Mouse (Mus musculus) midbrain, embryonic 16.5 days (tissue): ENCODE data around the gene Hist1h4a. TPM values are rescaled to one million over a fixed set of nuclear protein-coding genes. Genes with fewer than 3 reads are reported as not detected.

Source experiments
- ATAC-seq: fragments of 200-750 bp; cut with Nextera tagmentation; 2 replicates; pipeline ENCODE4 v1.8.0; 2017; ENCODE audit warnings: moderate TSS enrichment
- H3K27ac ChIP-seq: fragments of 300-500 bp; sonication (generic); 2 replicates; pipeline ENCODE4 v1.5.1; 2014; ENCODE audit warnings: mild to moderate bottlenecking, low read length, mixed read lengths
- H3K27me3 ChIP-seq: fragments of 300-500 bp; sonication (generic); 2 replicates; pipeline ENCODE4 v1.6.1; 2014; ENCODE audit warnings: low read depth, low read length, mixed read lengths; ENCODE audit not compliant: control insufficient read depth, insufficient read depth
- H3K36me3 ChIP-seq: fragments of 300-500 bp; sonication (generic); 2 replicates; pipeline ENCODE4 v1.6.1; 2014; ENCODE audit warnings: mild to moderate bottlenecking, low read length, moderate library complexity, mixed read lengths; ENCODE audit not compliant: control insufficient read depth, insufficient read depth
- H3K4me1 ChIP-seq: fragments of 300-500 bp; sonication (generic); 2 replicates; pipeline ENCODE4 v1.6.1; 2014; ENCODE audit warnings: mild to moderate bottlenecking, low read length, mixed read lengths; ENCODE audit not compliant: control insufficient read depth, insufficient read depth
- H3K4me2 ChIP-seq: fragments of 300-500 bp; sonication (generic); 2 replicates; pipeline ENCODE4 v1.6.1; 2014; ENCODE audit warnings: mild to moderate bottlenecking, low read length, mixed read lengths
- H3K4me3 ChIP-seq: fragments of 300-500 bp; sonication (generic); 2 replicates; pipeline ENCODE4 v1.5.1; 2014; ENCODE audit warnings: low read depth, mild to moderate bottlenecking, low read length, moderate library complexity, mixed read lengths
- H3K9ac ChIP-seq: fragments of 300-500 bp; sonication (generic); 2 replicates; pipeline ENCODE4 v1.6.1; 2014; ENCODE audit warnings: low read depth, low read length, mixed read lengths
- H3K9me3 ChIP-seq: fragments of 300-500 bp; sonication (generic); replicated peaks from 2 replicates; pipeline ENCODE4 v1.6.1; 2014; ENCODE audit warnings: mild to moderate bottlenecking, low read length, mixed read lengths; ENCODE audit not compliant: control insufficient read depth, poor library complexity, severe bottlenecking
- WGBS: fragments of 180-500 bp; shearing (Covaris S2); extraction: QIAGEN DNeasy Blood & Tissue Kit; methylation state at CpG from one replicate; pipeline ENCODE4 v1.1.7; 2014; 5-methylcytosine and 5-hydroxymethylcytosine counted together
- polyA plus RNA-seq: library from polyadenylated mRNA; unstranded; fragments of >200 nt; fragmentation: Nextera tagmentation; extraction: Ambion mirVana; gene quantifications from 2 replicates; pipeline ENCODE4 v1.2.1, GENCODE M21; 2015

Hist1h4a gene
- polyA plus RNA-seq = 0.47 and 0.72 TPM in 2 replicates

DNA sequence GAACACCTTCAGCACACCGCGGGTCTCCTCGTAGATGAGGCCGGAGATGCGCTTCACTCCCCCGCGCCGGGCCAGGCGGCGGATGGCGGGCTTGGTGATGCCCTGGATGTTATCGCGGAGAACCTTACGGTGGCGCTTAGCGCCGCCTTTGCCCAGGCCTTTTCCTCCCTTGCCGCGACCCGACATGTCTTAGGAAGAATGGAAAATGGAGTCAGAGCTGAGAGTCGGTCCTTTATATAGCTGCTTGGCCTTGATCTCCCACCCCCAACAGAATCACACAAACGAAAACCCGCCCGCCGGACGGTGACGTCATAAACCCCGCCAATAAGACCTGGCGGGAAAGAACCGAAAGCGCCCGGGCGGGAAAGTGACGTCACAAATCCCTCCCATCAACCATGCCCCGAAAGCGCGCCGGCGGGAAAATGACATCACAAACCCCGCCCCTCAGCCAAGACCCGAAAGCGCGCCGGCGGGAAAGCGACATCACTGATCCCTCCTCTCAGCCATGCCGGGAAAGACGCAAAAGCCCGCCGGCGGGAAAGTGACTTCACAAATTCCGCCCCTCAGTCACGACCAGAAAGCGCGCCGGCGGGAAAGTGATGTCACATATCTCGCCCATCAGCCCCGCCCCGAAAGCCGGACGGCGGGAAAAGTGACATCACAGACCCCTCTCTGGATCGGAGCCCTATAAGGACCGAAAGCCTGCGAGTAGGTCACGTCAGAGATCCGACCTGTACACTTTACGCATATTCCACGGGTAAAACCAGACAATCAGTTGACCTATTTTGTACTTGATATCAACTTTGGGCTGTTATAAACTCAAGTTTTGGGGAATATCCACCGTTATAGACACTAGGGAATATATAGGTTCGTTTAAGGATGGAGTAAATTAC lies at the start of gene Hist1h4a:
TSS of gene Hist1h4a (minus strand) at position 259 of the 893 bp plus-strand sequence.
- Histone ChIP-seq H3K36me3 (no peaks in the 10 kb centered on the region), H3K9me3 (no peaks in the 10 kb centered on the region), H3K4me2 (peak within 1 kb of the TSS; percentile 82), H3K4me1 (peaks cover 30% of the 10 kb centered on the region), H3K9ac (peak within 1 kb of the TSS; percentile 57), H3K27ac (peak within 1 kb of the TSS; percentile 82), H3K27me3 (no peaks in the 10 kb centered on the region), H3K4me3 (peak within 1 kb of the TSS; percentile 44)
- ATAC-seq = peak; percentile 83
- under 1% methylated on average over 61 of the region's 72 CpGs for WGBS

- Histone ChIP-seq H3K4me1 (no peaks in the 10 kb centered on the region), H3K36me3 (no peaks in the 10 kb centered on the region), H3K9me3 (no peaks in the 10 kb centered on the region), H3K9ac (no peak within 1 kb of the TSS), H3K4me3 (no peak within 1 kb of the TSS), H3K27me3 (no peaks in the 10 kb centered on the region), H3K27ac (no peak within 1 kb of the TSS), H3K4me2 (no peak within 1 kb of the TSS)
- ATAC-seq = no peak
- WGBS = 91% methylated on average over 15 of the region's 15 CpGs
Observed at GRCm38 (mm10) chr13:23806422-23807052, 45.5 kb upstream of the Hist1h4a start, which contains the start of gene Slc17a2. TSS of gene Slc17a2 (plus strand) at chr13:23806993.

DNA sequence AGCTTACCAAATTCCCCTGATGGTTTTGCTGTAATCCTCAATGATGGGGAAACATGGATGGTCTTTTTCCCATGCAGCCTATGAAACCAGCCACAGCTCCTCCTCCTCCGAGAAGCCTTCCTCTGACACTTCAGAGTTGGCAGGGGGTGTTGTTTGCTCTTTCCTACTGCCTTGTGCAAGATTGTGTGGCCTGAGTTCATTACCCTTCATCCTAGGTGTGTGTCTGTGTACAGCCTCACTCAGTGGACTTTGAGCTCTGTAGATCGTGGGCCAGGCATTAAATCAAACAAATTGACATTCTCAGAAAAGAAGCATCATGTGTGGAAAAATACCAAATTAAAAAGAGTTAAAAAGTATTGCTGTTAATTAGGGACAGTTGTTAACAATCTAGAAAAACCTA lies 43.5 kb upstream of the Hist1h4a start:
- Histone ChIP-seq H3K9me3 (no peaks in the 10 kb centered on the region), H3K9ac (no peak overlapping the region), H3K27ac (no peak overlapping the region), H3K4me1 (no peaks in the 10 kb centered on the region), H3K36me3 (no peaks in the 10 kb centered on the region), H3K4me3 (no peak overlapping the region), H3K27me3 (no peaks in the 10 kb centered on the region), H3K4me2 (no peak overlapping the region)
- no peak for ATAC-seq
- 88% methylated on average over 2 of the region's 2 CpGs for WGBS

DNA sequence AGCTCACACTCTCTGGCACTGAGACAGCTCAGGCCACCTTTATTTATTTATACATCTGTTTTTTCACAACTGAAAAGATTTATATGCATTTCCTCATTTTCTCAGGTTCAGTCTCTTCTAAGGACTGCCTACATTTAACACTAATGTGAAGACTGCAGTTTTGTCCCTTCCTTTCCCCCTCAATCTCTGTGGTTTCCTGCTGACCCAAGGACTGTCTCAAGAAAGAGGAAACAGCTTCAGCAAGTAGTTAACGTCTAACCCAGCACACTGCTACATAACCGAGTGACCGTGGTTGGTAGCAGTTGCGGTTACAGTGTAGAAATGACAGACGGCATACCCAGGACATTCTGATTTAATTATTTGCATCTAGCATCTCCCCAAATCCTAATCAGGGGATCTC lies 38.4 kb upstream of the Hist1h4a start:
- H3K36me3 ChIP-seq = no peaks in the 10 kb centered on the region
- no peak overlapping the region for H3K4me2 ChIP-seq
- H3K27me3 ChIP-seq = no peaks in the 10 kb centered on the region
- no peak for ATAC-seq
- no peaks in the 10 kb centered on the region for H3K4me1 ChIP-seq
- no peak overlapping the region for H3K27ac ChIP-seq
- H3K9ac ChIP-seq = no peak overlapping the region
- 90% methylated on average over 5 of the region's 5 CpGs for WGBS
- no peaks in the 10 kb centered on the region for H3K9me3 ChIP-seq
- H3K4me3 ChIP-seq = no peak overlapping the region

- no peak overlapping the region for H3K27ac ChIP-seq
- H3K4me1 ChIP-seq = no peaks in the 10 kb centered on the region
- no peak overlapping the region for H3K9ac ChIP-seq
- no peak overlapping the region for H3K4me3 ChIP-seq
- no peaks in the 10 kb centered on the region for H3K36me3 ChIP-seq
- H3K4me2 ChIP-seq = no peak overlapping the region
- no peaks in the 10 kb centered on the region for H3K9me3 ChIP-seq
- WGBS = 48% methylated on average over 2 of the region's 2 CpGs
- no peaks in the 10 kb centered on the region for H3K27me3 ChIP-seq
- ATAC-seq = 0 out of 2 replicates have a peak, but pooled peaks have one; percentile 76
Observed at GRCm38 (mm10) chr13:23792520-23792919, 31.5 kb upstream of the Hist1h4a start.

DNA sequence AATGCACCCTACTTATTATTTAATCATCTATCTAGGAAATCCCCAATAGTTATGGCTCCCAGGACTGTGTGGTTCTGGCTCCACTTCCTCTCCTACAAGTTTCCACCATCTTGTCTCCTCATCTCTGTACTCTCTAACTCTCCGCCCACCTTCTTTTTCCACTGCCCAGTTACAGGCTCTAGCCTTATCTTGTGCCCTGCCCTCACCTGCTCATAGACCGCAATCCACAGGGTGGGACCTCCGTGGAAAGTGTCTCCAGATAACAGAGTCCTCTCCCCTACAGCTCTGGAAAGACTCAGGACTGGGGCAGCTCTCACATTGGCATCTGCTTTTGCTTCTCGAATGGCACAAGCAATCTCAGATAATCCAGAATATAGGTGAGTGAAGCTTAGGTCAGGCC lies 18.0 kb upstream of the Hist1h4a start:
- H3K4me3 ChIP-seq = no peak overlapping the region
- 92% methylated on average over 4 of the region's 4 CpGs for WGBS
- no peak overlapping the region for H3K27ac ChIP-seq
- no peak for ATAC-seq
- no peak overlapping the region for H3K9ac ChIP-seq
- H3K4me2 ChIP-seq = no peak overlapping the region
- H3K9me3 ChIP-seq = no peaks in the 10 kb centered on the region
- H3K27me3 ChIP-seq = no peaks in the 10 kb centered on the region
- H3K36me3 ChIP-seq = no peaks in the 10 kb centered on the region
- H3K4me1 ChIP-seq = no peaks in the 10 kb centered on the region

DNA sequence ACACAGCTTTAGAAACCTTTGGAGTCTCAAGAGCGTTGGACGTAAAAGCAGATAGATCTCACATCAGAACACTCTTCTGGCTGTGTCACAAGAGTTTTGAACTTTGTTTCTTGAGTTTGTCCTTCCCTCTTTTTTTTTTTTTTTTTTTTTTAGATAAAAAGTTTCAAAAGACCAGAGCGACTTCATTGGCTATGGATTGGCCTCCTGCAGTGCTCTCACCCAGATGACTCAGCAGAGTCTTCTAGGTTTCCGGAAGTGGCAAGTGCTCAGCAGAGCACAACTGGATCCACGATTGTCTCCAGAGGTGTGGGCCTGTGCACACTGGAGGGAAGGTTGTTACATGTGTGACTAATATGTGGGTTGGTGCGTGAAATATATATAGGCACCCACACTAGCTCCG lies 17.3 kb upstream of the Hist1h4a start:
- 94% methylated on average over 7 of the region's 7 CpGs for WGBS
- no peaks in the 10 kb centered on the region for H3K36me3 ChIP-seq
- H3K4me1 ChIP-seq = no peaks in the 10 kb centered on the region
- no peak overlapping the region for H3K9ac ChIP-seq
- no peaks in the 10 kb centered on the region for H3K27me3 ChIP-seq
- no peak for ATAC-seq
- H3K9me3 ChIP-seq = no peaks in the 10 kb centered on the region
- H3K4me2 ChIP-seq = no peak overlapping the region
- no peak overlapping the region for H3K4me3 ChIP-seq
- H3K27ac ChIP-seq = no peak overlapping the region

- H3K36me3 ChIP-seq = no peaks in the 10 kb centered on the region
- peaks cover 8% of the 10 kb centered on the region for H3K4me1 ChIP-seq
- H3K9me3 ChIP-seq = no peaks in the 10 kb centered on the region
- 22% methylated on average over 21 of the region's 21 CpGs for WGBS
- H3K9ac ChIP-seq = no peak overlapping the region
- H3K27me3 ChIP-seq = no peaks in the 10 kb centered on the region
- peak overlapping the region; percentile 52 for H3K4me2 ChIP-seq
- no peak overlapping the region for H3K27ac ChIP-seq
- ATAC-seq = peak; percentile 92
- H3K4me3 ChIP-seq = peak overlapping the region; percentile 8; the same call in 1 of the 2 replicates
Observed at GRCm38 (mm10) chr13:23772561-23773313, 11.7 kb upstream of the Hist1h4a start.
